Mouse (Mus musculus): ENCODE results near the gene Fndc10. TPM values are rescaled to one million over a fixed set of nuclear protein-coding genes. Genes with fewer than 3 reads are reported as not detected.
"Not testable (repeated sequence)": the region's sequence is repeated elsewhere in the genome, so short reads cannot be mapped to it uniquely, and the experiment has no call there.

The Fndc10 gene
- polyA plus RNA-seq, 1 experiment = 16.1 TPM

DNA sequence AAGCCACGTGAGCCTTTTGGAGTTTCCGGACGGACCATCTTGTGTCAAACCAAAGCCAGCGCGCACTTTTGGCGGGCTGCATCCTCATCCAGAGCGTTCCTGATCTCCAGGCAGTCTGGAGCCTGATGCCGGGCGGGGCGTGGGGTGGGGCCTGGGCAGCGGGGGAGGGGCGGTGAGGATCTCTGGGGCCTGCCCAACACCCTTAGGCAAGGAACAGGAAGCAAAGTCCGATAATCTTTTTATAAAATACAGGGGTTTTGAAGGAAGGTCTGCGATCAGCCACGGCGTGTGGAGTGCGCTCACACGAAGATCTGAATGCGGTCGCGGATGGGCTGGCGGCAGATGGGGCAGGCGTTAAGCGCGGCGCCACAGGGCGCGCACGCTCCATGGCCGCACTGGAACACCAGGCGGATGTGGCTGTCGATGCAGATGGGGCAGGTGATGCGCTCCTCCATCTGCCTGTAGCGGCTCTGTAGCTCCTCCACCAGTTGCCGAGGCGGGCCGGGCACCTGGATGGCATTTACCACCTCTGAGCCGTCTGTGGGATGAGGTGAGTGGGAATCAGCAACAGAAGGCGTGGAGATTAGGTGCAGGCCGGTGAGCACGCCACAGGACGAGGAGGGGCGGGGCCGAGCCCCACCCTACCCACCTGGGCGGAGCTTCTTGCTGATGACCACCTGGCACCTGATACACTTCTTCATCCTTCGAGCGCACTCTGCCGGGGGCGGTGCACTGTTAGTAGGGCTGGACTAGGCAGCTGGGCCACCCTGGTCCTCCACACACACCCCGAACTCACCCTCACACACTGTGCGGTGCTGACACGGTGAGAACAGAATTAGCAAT, 39.5 kb upstream of the Fndc10 start:
- H3K27ac ChIP-seq (ENCODE audit: insufficient read depth, low read length) = no peak overlapping the region
- TF ChIP-seq POLR2A (IDR thresholded peaks at IDR 0.05; ENCODE audit: low read depth, low read length) = no peak; the same call in 1 of the 2 replicates
- no peak for TF ChIP-seq CTCF (IDR thresholded peaks at IDR 0.05; ENCODE audit: borderline replicate concordance, insufficient read depth, low read length)
- no peaks in the 10 kb centered on the region; the same call in none of the 2 replicates for H3K4me1 ChIP-seq (ENCODE audit: control insufficient read depth, insufficient read depth, low read length)
- H3K4me3 ChIP-seq (ENCODE audit: insufficient read depth, low read length) = peak overlapping the region; percentile 25

DNA sequence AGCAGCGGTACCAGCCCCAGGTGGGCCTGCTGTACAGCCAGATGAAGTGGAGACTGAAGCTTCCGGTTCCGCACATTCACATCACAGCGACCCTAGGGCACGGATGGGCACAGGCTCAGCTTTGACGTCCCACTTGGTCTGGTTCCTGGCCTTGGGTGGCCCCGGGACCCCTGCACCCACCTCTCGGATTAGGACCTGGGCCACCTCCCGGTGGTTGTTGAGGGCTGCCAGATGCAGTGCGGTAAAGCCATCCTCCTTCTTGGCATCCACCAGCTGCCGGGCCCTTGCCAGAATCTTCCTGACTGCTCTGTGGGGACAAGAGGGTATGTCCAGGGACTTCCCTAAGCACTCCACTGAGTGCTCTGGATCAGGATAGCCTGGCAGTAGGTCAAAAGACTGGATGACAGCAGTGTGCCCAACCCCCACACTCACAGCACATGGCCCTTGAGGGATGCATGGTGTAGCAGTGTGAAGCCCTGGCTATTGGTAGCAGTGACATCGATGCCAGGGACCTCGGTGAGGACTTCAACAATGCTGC, 37.9 kb upstream of the Fndc10 start:
- H3K4me3 ChIP-seq (ENCODE audit: insufficient read depth, low read length) = no peak overlapping the region

DNA sequence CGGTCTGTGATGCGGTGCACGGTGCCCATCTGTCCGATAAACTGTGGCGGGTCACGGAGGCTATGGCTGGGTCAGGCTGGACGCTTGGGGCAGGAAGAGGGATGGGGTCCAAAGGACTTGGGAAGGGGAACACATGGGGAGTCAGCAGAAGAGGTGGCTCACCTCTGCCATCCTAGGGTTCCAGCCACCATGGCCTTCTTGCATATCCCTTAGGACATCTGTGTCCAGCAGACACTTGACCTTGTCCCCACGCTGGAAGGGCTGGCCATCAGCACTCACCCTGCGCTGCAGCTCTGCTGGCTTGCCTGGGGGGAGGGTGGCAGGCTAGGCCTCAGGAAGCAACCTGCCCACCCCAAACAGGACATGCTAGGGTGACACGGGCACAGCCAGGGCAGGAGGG, 35.2 kb upstream of the Fndc10 start:
- Histone ChIP-seq H3K4me3 (ENCODE audit: insufficient read depth, low read length) (no peak overlapping the region), H3K4me1 (ENCODE audit: control insufficient read depth, insufficient read depth, low read length) (no peaks in the 10 kb centered on the region), H3K27ac (ENCODE audit: insufficient read depth, low read length) (no peak overlapping the region)
- no peak for TF ChIP-seq CTCF (IDR thresholded peaks at IDR 0.05; ENCODE audit: borderline replicate concordance, insufficient read depth, low read length)
- no peak for TF ChIP-seq POLR2A (IDR thresholded peaks at IDR 0.05; ENCODE audit: low read depth, low read length)

More for the DNA sequence above, 37.9 kb upstream of the Fndc10 start:
- Histone ChIP-seq H3K27ac (ENCODE audit: insufficient read depth, low read length) (no peak overlapping the region), H3K4me1 (ENCODE audit: control insufficient read depth, insufficient read depth, low read length) (no peaks in the 10 kb centered on the region; the same call in none of the 2 replicates)
- TF ChIP-seq POLR2A (IDR thresholded peaks at IDR 0.05; ENCODE audit: low read depth, low read length) = no peak
- TF ChIP-seq CTCF (IDR thresholded peaks at IDR 0.05; ENCODE audit: borderline replicate concordance, insufficient read depth, low read length) = no peak

- Histone ChIP-seq H3K4me1 (ENCODE audit: control insufficient read depth, insufficient read depth, low read length) (no peaks in the 10 kb centered on the region), H3K27ac (ENCODE audit: insufficient read depth, low read length) (no peak overlapping the region), H3K4me3 (ENCODE audit: insufficient read depth, low read length) (no peak overlapping the region)
- TF ChIP-seq POLR2A (IDR thresholded peaks at IDR 0.05; ENCODE audit: low read depth, low read length) (peak; percentile 21; the same call in 1 of the 2 replicates), CTCF (IDR thresholded peaks at IDR 0.05; ENCODE audit: borderline replicate concordance, insufficient read depth, low read length) (no peak)
Measured at GRCm38 (mm10) chr4:155660641-155661040, 33.5 kb upstream of the Fndc10 start.

DNA sequence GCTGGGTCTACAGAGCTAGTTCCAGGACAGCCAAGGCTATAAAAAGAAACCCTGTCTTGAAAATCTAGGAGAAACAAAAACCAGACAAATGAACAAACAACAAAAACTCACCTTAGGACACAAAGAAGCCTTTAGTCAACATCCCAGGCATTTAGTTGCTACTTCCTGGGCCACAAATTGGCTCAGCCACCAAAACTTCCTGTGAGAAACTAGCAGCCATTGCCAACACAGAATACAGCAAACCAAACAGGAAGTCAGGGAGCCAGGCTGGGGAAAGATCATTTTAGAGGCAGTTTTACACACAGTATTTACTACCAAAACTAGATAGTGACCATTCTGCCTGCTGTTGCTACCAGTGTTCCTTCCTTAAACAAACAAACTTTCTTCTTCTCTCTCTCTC, 27.2 kb upstream of the Fndc10 start:
- TF ChIP-seq POLR2A (IDR thresholded peaks at IDR 0.05; ENCODE audit: low read depth, low read length) = no peak
- TF ChIP-seq CTCF (IDR thresholded peaks at IDR 0.05; ENCODE audit: borderline replicate concordance, insufficient read depth, low read length) = no peak
- Histone ChIP-seq H3K4me3 (ENCODE audit: insufficient read depth, low read length) (no peak overlapping the region), H3K27ac (ENCODE audit: insufficient read depth, low read length) (no peak overlapping the region), H3K4me1 (ENCODE audit: control insufficient read depth, insufficient read depth, low read length) (peaks cover 4% of the 10 kb centered on the region; the same call in 1 of the 2 replicates)

GRCm38 (mm10) chr4:155668689-155669597, 25.2 kb upstream of the Fndc10 start, which contains the start of gene Mib2:
Gene Mib2, minus strand, starts transcription at chr4:155669198.
- peaks cover 4% of the 10 kb centered on the region; the same call in 1 of the 2 replicates for H3K4me1 ChIP-seq (ENCODE audit: control insufficient read depth, insufficient read depth, low read length)
- peak within 1 kb of the TSS; percentile 68 for H3K4me3 ChIP-seq (ENCODE audit: insufficient read depth, low read length)
- peak within 1 kb of the TSS; percentile 9; the same call in 1 of the 2 replicates for H3K27ac ChIP-seq (ENCODE audit: insufficient read depth, low read length)
- TF ChIP-seq CTCF (IDR thresholded peaks at IDR 0.05; ENCODE audit: borderline replicate concordance, insufficient read depth, low read length) (no peak), POLR2A (IDR thresholded peaks at IDR 0.05; ENCODE audit: low read depth, low read length) (no peak)

- H3K4me1 ChIP-seq (ENCODE audit: control insufficient read depth, insufficient read depth, low read length) = peaks cover 4% of the 10 kb centered on the region; the same call in 1 of the 2 replicates
- H3K4me3 ChIP-seq (ENCODE audit: insufficient read depth, low read length) = peak overlapping the region; percentile 37
- TF ChIP-seq POLR2A (IDR thresholded peaks at IDR 0.05; ENCODE audit: low read depth, low read length) (no peak), CTCF (IDR thresholded peaks at IDR 0.05; ENCODE audit: borderline replicate concordance, insufficient read depth, low read length) (no peak)
- no peak overlapping the region for H3K27ac ChIP-seq (ENCODE audit: insufficient read depth, low read length)
Measured at GRCm38 (mm10) chr4:155669598-155670075, 24.5 kb upstream of the Fndc10 start.

DNA sequence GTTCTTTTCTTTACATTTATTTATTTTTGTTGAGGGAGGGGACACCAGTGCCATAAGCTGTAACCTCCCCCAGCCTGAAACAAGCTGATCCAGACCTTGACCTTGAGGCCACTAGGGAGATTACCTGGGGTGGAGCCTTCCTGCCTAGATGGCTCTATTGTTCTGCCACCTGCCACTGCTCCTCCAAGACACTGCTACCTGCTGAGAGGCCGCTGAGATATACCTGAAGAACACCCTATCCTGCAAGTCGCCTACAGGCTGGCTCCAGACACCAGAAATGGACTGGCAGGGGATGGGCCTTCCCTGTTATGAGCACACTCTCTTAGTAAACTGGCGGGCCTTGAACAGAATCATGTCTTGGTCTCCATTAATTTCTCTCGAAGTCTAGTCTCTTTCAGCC, 23.9 kb upstream of the Fndc10 start:
- not testable (repeated sequence) for H3K4me1 ChIP-seq (ENCODE audit: control insufficient read depth, insufficient read depth, low read length); H3K27ac ChIP-seq (ENCODE audit: insufficient read depth, low read length); H3K4me3 ChIP-seq (ENCODE audit: insufficient read depth, low read length)

GRCm38 (mm10) chr4:155672082-155672481, 22.1 kb upstream of the Fndc10 start:
- no peak overlapping the region for H3K27ac ChIP-seq (ENCODE audit: insufficient read depth, low read length)
- TF ChIP-seq CTCF (IDR thresholded peaks at IDR 0.05; ENCODE audit: borderline replicate concordance, insufficient read depth, low read length) (no peak), POLR2A (IDR thresholded peaks at IDR 0.05; ENCODE audit: low read depth, low read length) (no peak)
- no peak overlapping the region for H3K4me3 ChIP-seq (ENCODE audit: insufficient read depth, low read length)
- peaks cover 4% of the 10 kb centered on the region; the same call in 1 of the 2 replicates for H3K4me1 ChIP-seq (ENCODE audit: control insufficient read depth, insufficient read depth, low read length)
